Comparison of ENCODE assay signal across 8 mouse cellular contexts in genomic region chr8:108829305-108829717, GRCm38 (mm10).
DNase-seq lines count a peak whose midpoint lies in the region; ATAC-seq and TF ChIP-seq lines count a peak whose summit lies in the region.
"Had no signal": no experiment of that assay in that cellular context is flagged by ENCODE, and none has a peak within 500 bp of the region (broad histone marks: within the 10 kb centered on the region; RNA-seq: fewer than 3 reads in every experiment).

No protein-coding gene starts in this region.

- DNase-seq in brain, embryonic 14.5 days (ENCODE audit: low read depth): peak; percentile 91
- peak; percentile 11 to 44 for DNase-seq in cerebellum, postnatal 25 days
- peak; percentile 10 to 15 for DNase-seq in frontal cortex, postnatal 25 days (ENCODE audit: low spot score in 2 of 2)
- DNase-seq in layer of hippocampus, postnatal 10 days (ENCODE audit: low spot score in 2 of 2): peak; percentile 34 to 53
- DNase-seq in kidney, postnatal 4 days: no peak
- no peak for DNase-seq in liver, embryonic 11.5 days (ENCODE audit: low spot score)

- H3K9me3 ChIP-seq in neural tube, embryonic 13.5 days: no peaks in the 10 kb centered on the region
- no peaks in the 10 kb centered on the region for H3K9me3 ChIP-seq in liver, embryonic 11.5 days (ENCODE audit: control insufficient read depth, low read length)
- H3K9me3 ChIP-seq: heart, embryonic 15.5 days had no signal

- H3K4me2 ChIP-seq in neural tube, embryonic 13.5 days: peak overlapping the region; percentile 32
- no peak overlapping the region for H3K4me2 ChIP-seq in liver, embryonic 11.5 days
- H3K4me2 ChIP-seq: heart, embryonic 15.5 days had no signal

- H3K27me3 ChIP-seq in neural tube, embryonic 13.5 days: no peaks in the 10 kb centered on the region
- H3K27me3 ChIP-seq in liver, embryonic 11.5 days (replicated peaks; ENCODE audit: control insufficient read depth, insufficient read depth, low read length): no peaks in the 10 kb centered on the region
- H3K27me3 ChIP-seq: heart, embryonic 15.5 days had no signal

- peak overlapping the region; percentile 78 for H3K27ac ChIP-seq in neural tube, embryonic 13.5 days (replicated peaks)
- no peak overlapping the region for H3K27ac ChIP-seq in liver, embryonic 11.5 days (ENCODE audit: low read depth, low read length)
- H3K27ac ChIP-seq: heart, embryonic 15.5 days had no signal

- no peak for TF ChIP-seq POLR2A in brain, embryonic 14.5 days (IDR thresholded peaks at IDR 0.05; ENCODE audit: borderline replicate concordance, extremely low read depth, insufficient read depth, insufficient read length, poor library complexity, severe bottlenecking)

- H3K36me3 ChIP-seq in neural tube, embryonic 13.5 days: no peaks in the 10 kb centered on the region
- H3K36me3 ChIP-seq in liver, embryonic 11.5 days (ENCODE audit: control insufficient read depth, insufficient read depth, low read length): no peaks in the 10 kb centered on the region; the same call in 1 of the 2 replicates
- H3K36me3 ChIP-seq: heart, embryonic 15.5 days had no signal

- no peak for TF ChIP-seq CTCF in brain, embryonic 14.5 days (IDR thresholded peaks at IDR 0.05; ENCODE audit: borderline replicate concordance, extremely low read depth, insufficient read depth, insufficient read length)

- peaks cover 63% of the 10 kb centered on the region for H3K4me1 ChIP-seq in neural tube, embryonic 13.5 days (replicated peaks)
- peaks cover 2% of the 10 kb centered on the region; the same call in 1 of the 2 replicates for H3K4me1 ChIP-seq in liver, embryonic 11.5 days (replicated peaks; ENCODE audit: control insufficient read depth, insufficient read depth, low read length)

- 17% methylated on average over 12 of the region's 12 CpGs for WGBS in neural tube, embryonic 13.5 days
- WGBS in liver, embryonic 11.5 days: 80% methylated on average over 12 of the region's 12 CpGs

- H3K9ac ChIP-seq in neural tube, embryonic 13.5 days: peak overlapping the region; percentile 41; the same call in 1 of the 2 replicates
- no peak overlapping the region for H3K9ac ChIP-seq in liver, embryonic 11.5 days (ENCODE audit: low read depth, low read length)
- H3K9ac ChIP-seq: heart, embryonic 15.5 days had no signal

- ATAC-seq in neural tube, embryonic 13.5 days (ENCODE audit: low read depth): peak; percentile 81
- ATAC-seq in liver, embryonic 11.5 days (replicated peaks; ENCODE audit: low FRiP score): no peak

- H3K4me3 ChIP-seq in neural tube, embryonic 13.5 days: no peak overlapping the region
- H3K4me3 ChIP-seq in liver, embryonic 11.5 days (ENCODE audit: low read depth, low read length): no peak overlapping the region
- H3K4me3 ChIP-seq: heart, embryonic 15.5 days had no signal

Comparison
In these comparisons a context has a peak if more than half of its experiments do, and no peak if none do; other contexts are left out.
1. DNase-seq: peak in brain, embryonic 14.5 days (single experiment), cerebellum, postnatal 25 days (2 of 2), frontal cortex, postnatal 25 days (2 of 2) and layer of hippocampus, postnatal 10 days (2 of 2); none in kidney, postnatal 4 days (0 of 2) and liver, embryonic 11.5 days (single experiment).